Mouse (Mus musculus): Measurements from ENCODE around the gene Efna5.

GRCm38 (mm10) chr17:62649293-62649950 lies 231.7 kb downstream of the Efna5 start:
- no peak for TF ChIP-seq CTCF (conservative IDR thresholded peaks at IDR 0.05; ENCODE audit: insufficient read depth, insufficient read length, low read depth, low read length)
- no peak for TF ChIP-seq POLR2A (IDR thresholded peaks at IDR 0.05; ENCODE audit: low read depth, low read length)
